Mouse (Mus musculus) bone marrow, adult 2 months (tissue): Measurements from ENCODE around the gene Gmip. TPM values are rescaled to one million over a fixed set of nuclear protein-coding genes. Genes with fewer than 3 reads are reported as not detected.

ENCODE experiments used
- H3K27ac ChIP-seq: fragments of 200-500 bp; 2 replicates; pipeline ENCODE4 v1.5.1; 2012; ENCODE audit warnings: low read depth, mild to moderate bottlenecking, control low read depth, inconsistent platforms, low read length; ENCODE audit not compliant: control insufficient read depth, poor library complexity, insufficient read depth
- H3K4me1 ChIP-seq: fragments of 200-500 bp; 2 replicates; pipeline ENCODE4 v1.6.1; 2011; ENCODE audit warnings: low read length; ENCODE audit not compliant: control insufficient read depth, insufficient read depth
- H3K4me3 ChIP-seq: fragments of 200-500 bp; replicated peaks from 2 replicates; pipeline ENCODE3; 2011; ENCODE audit warnings: mild to moderate bottlenecking, low read depth, low read length, control low read depth; ENCODE audit not compliant: control insufficient read depth
- CTCF ChIP-seq: fragments of 200-500 bp; IDR thresholded peaks from 2 replicates; pipeline ENCODE4 v1.5.1; 2011; ENCODE audit warnings: low read length, control low read depth; ENCODE audit not compliant: control insufficient read depth, insufficient read depth
- POLR2A ChIP-seq: fragments of 200-500 bp; IDR thresholded peaks from 2 replicates; pipeline ENCODE4 v1.6.1; 2011; ENCODE audit warnings: low read depth, mild to moderate bottlenecking, control low read depth, low read length, borderline replicate concordance; ENCODE audit not compliant: control insufficient read depth
- WGBS: fragments of 180-500 bp; shearing (Covaris S2); methylation state at CpG from one replicate; pipeline ENCODE4 v1.1.7; 2018; 5-methylcytosine and 5-hydroxymethylcytosine counted together
- polyA plus RNA-seq: library from polyadenylated mRNA; stranded (reverse); fragments of >200 nt; gene quantifications from 2 replicates; pipeline ENCODE4 v1.2.4, GENCODE M21; 2011; ENCODE audit warnings: low replicate concordance; ENCODE audit not compliant: missing spikeins, insufficient read depth, insufficient read length

Gene Gmip
- polyA plus RNA-seq, 1 experiment: 112 TPM

- WGBS: 43% methylated on average over 5 of the region's 5 CpGs
- TF ChIP-seq CTCF (no peak), POLR2A (no peak)
Observed at GRCm38 (mm10) chr8:69789731-69790130, 18.7 kb upstream of the Gmip start.

GRCm38 (mm10) chr8:69790364-69790763 is 18.1 kb upstream of the Gmip start:
- H3K4me3 ChIP-seq: peak overlapping the region; percentile 83
- TF ChIP-seq CTCF: no peak
- TF ChIP-seq POLR2A: no peak
- 22% methylated on average over 11 of the region's 11 CpGs for WGBS
- H3K27ac ChIP-seq: no peak overlapping the region
- H3K4me1 ChIP-seq: no peaks in the 10 kb centered on the region; the same call in 1 of the 2 replicates

More at GRCm38 (mm10) chr8:69789731-69790130, 18.7 kb upstream of the Gmip start:
- Histone ChIP-seq H3K27ac (no peak overlapping the region), H3K4me1 (no peaks in the 10 kb centered on the region; the same call in 1 of the 2 replicates), H3K4me3 (no peak overlapping the region)

GRCm38 (mm10) chr8:69790773-69791367 is 17.6 kb upstream of the Gmip start, which contains the start of the genes Atp13a1 and Zfp866:
Gene Atp13a1 (plus strand): TSS chr8:69791163.
Gene Zfp866 (minus strand): TSS chr8:69791178.
- Histone ChIP-seq H3K4me3 (peak within 1 kb of the TSS; percentile 83), H3K27ac (peak within 1 kb of the TSS; percentile 89), H3K4me1 (no peaks in the 10 kb centered on the region; the same call in 1 of the 2 replicates)
- TF ChIP-seq POLR2A: peak; percentile 86; the same call in 1 of the 2 replicates
- TF ChIP-seq CTCF: no peak
- WGBS: under 1% methylated on average over 38 of the region's 38 CpGs

GRCm38 (mm10) chr8:69791415-69792068 is 16.9 kb upstream of the Gmip start:
- peak overlapping the region; percentile 83 for H3K4me3 ChIP-seq
- TF ChIP-seq CTCF (no peak), POLR2A (no peak)
- H3K4me1 ChIP-seq: no peaks in the 10 kb centered on the region; the same call in 1 of the 2 replicates
- peak overlapping the region; percentile 89 for H3K27ac ChIP-seq
- WGBS: under 1% methylated on average over 47 of the region's 48 CpGs

GRCm38 (mm10) chr8:69793666-69794065 is 14.8 kb upstream of the Gmip start:
- no peak for TF ChIP-seq CTCF
- no peak for TF ChIP-seq POLR2A
- no peak overlapping the region for H3K27ac ChIP-seq
- no peak overlapping the region for H3K4me3 ChIP-seq
- WGBS: 95% methylated on average over 4 of the region's 4 CpGs
- no peaks in the 10 kb centered on the region; the same call in 1 of the 2 replicates for H3K4me1 ChIP-seq

- Histone ChIP-seq H3K4me1 (no peaks in the 10 kb centered on the region; the same call in 1 of the 2 replicates), H3K4me3 (no peak overlapping the region), H3K27ac (no peak overlapping the region)
- 91% methylated on average over 3 of the region's 3 CpGs for WGBS
- TF ChIP-seq CTCF (no peak), POLR2A (no peak)
Observed at GRCm38 (mm10) chr8:69794096-69794495, 14.4 kb upstream of the Gmip start.

- no peak overlapping the region for H3K27ac ChIP-seq
- no peak overlapping the region for H3K4me3 ChIP-seq
- TF ChIP-seq CTCF: no peak
- no peak for TF ChIP-seq POLR2A
- H3K4me1 ChIP-seq: no peaks in the 10 kb centered on the region
- 95% methylated on average over 6 of the region's 6 CpGs for WGBS
Observed at GRCm38 (mm10) chr8:69794901-69795300, 13.6 kb upstream of the Gmip start.

GRCm38 (mm10) chr8:69796721-69797345 is 11.6 kb upstream of the Gmip start:
- no peak for TF ChIP-seq POLR2A
- TF ChIP-seq CTCF: no peak
- Histone ChIP-seq H3K27ac (no peak overlapping the region), H3K4me3 (no peak overlapping the region), H3K4me1 (no peaks in the 10 kb centered on the region)
- WGBS: 94% methylated on average over 16 of the region's 16 CpGs
